Mouse (Mus musculus) ES-E14 (cell line): ENCODE results near the gene Dock2.

Source experiments
- CHD2 ChIP-seq: IDR thresholded peaks from 2 replicates; pipeline ENCODE4 v1.6.1; 2014; ENCODE audit warnings: mild to moderate bottlenecking, low read depth, low read length, inconsistent platforms
- HCFC1 ChIP-seq: IDR thresholded peaks from 2 replicates; pipeline ENCODE4 v1.6.1; 2012; ENCODE audit warnings: low read length, inconsistent platforms, borderline replicate concordance; ENCODE audit not compliant: insufficient read depth
- MAFK ChIP-seq: IDR thresholded peaks from 2 replicates; pipeline ENCODE4 v1.6.1; 2014; ENCODE audit warnings: mild to moderate bottlenecking, low read depth, low read length, inconsistent platforms; ENCODE audit not compliant: insufficient read depth
- ZNF384 ChIP-seq: IDR thresholded peaks from 2 replicates; pipeline ENCODE4 v1.6.1; 2012; ENCODE audit warnings: low read depth, low read length, inconsistent platforms

- no peak for TF ChIP-seq HCFC1
- TF ChIP-seq MAFK, result no peak
- no peak for TF ChIP-seq ZNF384
- TF ChIP-seq CHD2, result no peak
Measured at GRCm38 (mm10) chr11:34726699-34727347, 56.9 kb downstream of the Dock2 start.
